Mouse (Mus musculus): ENCODE results near the gene Ilf3. TPM values are rescaled to one million over a fixed set of nuclear protein-coding genes. Genes with fewer than 3 reads are reported as not detected.

Gene Ilf3
- total RNA-seq (2021) (10 to 100 TPM; 27.7 to 29.0 TPM), polyA plus RNA-seq (2012; rRNA removed) (22.6 and 29.0 TPM in 2 replicates)
- long read RNA-seq, partial matches to known transcripts = 3 of 6 reads
- long read RNA-seq, other reads (novel, unspliced or antisense) = 2 of 6 reads

DNA sequence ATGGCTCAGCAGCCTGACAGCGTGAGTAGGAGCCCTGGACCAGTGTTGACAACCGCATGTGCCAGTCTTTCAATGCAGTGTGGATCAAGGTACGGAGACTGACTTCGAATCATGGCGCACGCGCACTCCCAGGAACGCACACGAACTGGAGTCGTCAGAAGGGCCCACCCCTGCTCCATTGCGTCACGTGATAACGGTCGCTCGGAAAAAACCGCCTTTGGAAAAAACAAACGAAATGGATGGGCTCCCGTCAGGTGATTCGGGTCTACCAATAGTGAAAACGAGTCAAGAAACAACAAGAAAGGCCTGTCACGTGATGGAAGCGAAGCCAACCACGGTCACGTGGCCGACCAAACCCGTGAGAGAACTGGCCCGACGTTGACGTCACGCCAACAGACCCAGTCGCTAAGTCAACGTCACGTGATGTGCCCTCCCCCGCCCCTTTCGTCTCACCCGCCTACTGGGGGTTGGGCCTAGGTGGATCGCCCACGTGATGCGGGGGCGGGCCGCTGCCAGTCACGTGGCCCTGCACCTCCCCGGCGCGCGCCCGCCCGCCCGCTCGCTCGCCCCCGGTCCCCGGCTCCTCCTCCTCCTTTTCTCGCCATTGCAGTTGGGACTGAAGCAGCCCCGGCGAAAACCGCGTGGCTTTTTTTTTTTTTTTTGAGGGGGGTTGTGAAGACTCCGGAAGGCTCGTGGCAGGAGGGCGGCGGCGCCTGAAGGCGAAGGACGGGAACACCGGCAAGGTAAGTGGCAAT is at the start of gene Ilf3:
TSS of gene Ilf3 (plus strand) at position 515 of the 755 bp plus-strand sequence.
- Histone ChIP-seq H3K27ac (peak within 1 kb of the TSS; percentile 94), H3K27me3 (ENCODE audit: control insufficient read depth, insufficient read depth, low read length) (no peaks in the 10 kb centered on the region), H3K79me2 (replicated peaks; ENCODE audit: control insufficient read depth, insufficient read depth, low read length) (0 out of 2 replicates have a peak, but pooled peaks cover 2% of the 10 kb centered on the region), H3K4me1 (ENCODE audit: control insufficient read depth, insufficient read depth, low read length) (peaks cover 1% of the 10 kb centered on the region), H3K36me3 (ENCODE audit: control insufficient read depth, insufficient read depth, low read length) (no peaks in the 10 kb centered on the region), H3K4me3 (peak within 1 kb of the TSS; percentile 76), H3K9ac (ENCODE audit: low read depth, low read length) (peak within 1 kb of the TSS; percentile 54)
- TF ChIP-seq CTCF (IDR thresholded peaks at IDR 0.05) = no peak
- TF ChIP-seq POLR2A (IDR thresholded peaks at IDR 0.05; ENCODE audit: insufficient read depth, low read depth, low read length) = peak; percentile 91
- TF ChIP-seq EP300 (IDR thresholded peaks at IDR 0.05; ENCODE audit: insufficient read depth, low read depth, low read length) = peak; percentile 86
- WGBS = 1% methylated on average over 61 of the region's 66 CpGs
- peak; percentile 98 to 100 for DNase-seq
- intact Hi-C loops (cut with DNase I) = loop anchor here (2.0 to 5.0 kb wide), 2 partner anchors 101 to 125 kb away; no protein-coding TSS in a partner anchor

DNA sequence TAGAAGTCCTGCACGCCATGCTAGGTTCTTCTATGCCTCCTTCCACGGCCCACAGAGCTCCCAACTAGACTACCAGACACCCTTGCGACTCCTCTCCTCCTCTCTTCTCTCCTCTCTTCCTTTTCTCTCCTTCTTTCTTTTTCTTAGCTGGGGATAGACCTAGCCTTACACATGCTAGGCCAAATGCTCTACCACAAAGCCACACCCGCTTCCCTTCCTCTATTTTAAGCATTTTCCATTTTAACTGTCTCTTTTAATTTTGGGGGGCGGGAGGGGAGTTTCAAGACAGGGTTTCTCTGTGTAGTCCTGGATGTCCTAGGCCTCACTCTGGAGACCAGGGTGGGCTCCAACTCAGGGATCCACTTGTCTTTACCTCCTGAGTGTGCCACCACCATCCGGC is 48.9 kb upstream of the Ilf3 start:
- no peak overlapping the region for H3K27ac ChIP-seq
- no peak overlapping the region for H3K9ac ChIP-seq (ENCODE audit: low read depth, low read length)
- no peak for DNase-seq
- H3K27me3 ChIP-seq (ENCODE audit: control insufficient read depth, insufficient read depth, low read length) = no peaks in the 10 kb centered on the region
- no peaks in the 10 kb centered on the region for H3K79me2 ChIP-seq (replicated peaks; ENCODE audit: control insufficient read depth, insufficient read depth, low read length)
- H3K36me3 ChIP-seq (ENCODE audit: control insufficient read depth, insufficient read depth, low read length) = no peaks in the 10 kb centered on the region
- intact Hi-C loops (cut with DNase I) = no loop called here
- peaks cover 5% of the 10 kb centered on the region for H3K4me1 ChIP-seq (ENCODE audit: control insufficient read depth, insufficient read depth, low read length)
- TF ChIP-seq CTCF (IDR thresholded peaks at IDR 0.05) = no peak
- no peak for TF ChIP-seq EP300 (IDR thresholded peaks at IDR 0.05; ENCODE audit: insufficient read depth, low read depth, low read length)
- TF ChIP-seq POLR2A (IDR thresholded peaks at IDR 0.05; ENCODE audit: insufficient read depth, low read depth, low read length) = no peak
- H3K4me3 ChIP-seq = no peak overlapping the region
- WGBS = 87% methylated on average over 6 of the region's 6 CpGs

DNA sequence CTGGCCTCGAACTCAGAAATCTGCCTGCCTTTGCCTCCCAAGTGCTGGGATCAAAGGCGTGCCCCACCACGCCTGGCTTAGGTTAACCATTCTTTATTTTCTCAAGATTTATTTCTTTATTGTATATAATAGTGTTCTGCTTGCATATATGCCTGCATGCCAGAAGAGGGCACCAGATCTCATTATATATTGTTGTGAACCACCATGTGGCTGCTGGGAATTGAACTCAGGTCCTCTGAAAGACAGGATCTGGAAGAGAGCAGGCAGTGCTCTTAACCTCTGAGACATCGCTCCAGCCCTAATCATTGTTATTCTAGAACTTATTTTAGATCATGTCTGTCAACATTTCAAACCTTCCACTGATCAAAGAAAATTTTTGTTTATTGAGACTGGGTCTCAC is 48.2 kb upstream of the Ilf3 start:
- TF ChIP-seq CTCF (IDR thresholded peaks at IDR 0.05) (peak; percentile 42), EP300 (IDR thresholded peaks at IDR 0.05; ENCODE audit: insufficient read depth, low read depth, low read length) (no peak)
- Histone ChIP-seq H3K79me2 (replicated peaks; ENCODE audit: control insufficient read depth, insufficient read depth, low read length) (peaks cover 1% of the 10 kb centered on the region; the same call in 1 of the 2 replicates), H3K4me1 (ENCODE audit: control insufficient read depth, insufficient read depth, low read length) (peaks cover 7% of the 10 kb centered on the region), H3K9ac (ENCODE audit: low read depth, low read length) (no peak overlapping the region), H3K4me3 (no peak overlapping the region), H3K27ac (no peak overlapping the region), H3K27me3 (ENCODE audit: control insufficient read depth, insufficient read depth, low read length) (no peaks in the 10 kb centered on the region), H3K36me3 (ENCODE audit: control insufficient read depth, insufficient read depth, low read length) (no peaks in the 10 kb centered on the region)
- intact Hi-C loops (cut with DNase I) = no loop called here
- 96% methylated on average over 4 of the region's 4 CpGs for WGBS
- DNase-seq = no peak

DNA sequence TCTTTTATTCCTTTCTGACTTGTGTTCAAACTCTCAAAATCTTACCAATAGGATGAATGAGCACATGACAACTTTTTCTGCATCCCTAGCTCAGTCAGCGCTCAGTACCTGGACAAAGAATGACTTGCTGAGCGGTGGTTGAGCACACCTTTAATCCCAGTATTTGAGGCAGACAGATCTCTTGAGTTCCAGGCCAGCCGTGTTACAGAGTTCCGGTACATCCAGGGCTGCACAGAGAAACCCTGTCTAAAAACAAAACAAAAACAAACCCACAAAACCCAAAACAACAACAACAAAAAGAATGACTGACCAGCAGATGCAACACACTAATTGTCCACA is 47.4 kb upstream of the Ilf3 start:
- Histone ChIP-seq H3K4me1 (ENCODE audit: control insufficient read depth, insufficient read depth, low read length) (peaks cover 9% of the 10 kb centered on the region), H3K4me3 (peak overlapping the region; percentile 82), H3K79me2 (replicated peaks; ENCODE audit: control insufficient read depth, insufficient read depth, low read length) (peaks cover 3% of the 10 kb centered on the region), H3K36me3 (ENCODE audit: control insufficient read depth, insufficient read depth, low read length) (no peaks in the 10 kb centered on the region), H3K9ac (ENCODE audit: low read depth, low read length) (no peak overlapping the region), H3K27ac (peak overlapping the region; percentile 95), H3K27me3 (ENCODE audit: control insufficient read depth, insufficient read depth, low read length) (no peaks in the 10 kb centered on the region)
- WGBS = 24% methylated on average over 4 of the region's 4 CpGs
- TF ChIP-seq POLR2A (IDR thresholded peaks at IDR 0.05; ENCODE audit: insufficient read depth, low read depth, low read length) (no peak), CTCF (IDR thresholded peaks at IDR 0.05) (no peak), EP300 (IDR thresholded peaks at IDR 0.05; ENCODE audit: insufficient read depth, low read depth, low read length) (no peak)
- DNase-seq = no peak
- intact Hi-C loops (cut with DNase I) = no loop called here

DNA sequence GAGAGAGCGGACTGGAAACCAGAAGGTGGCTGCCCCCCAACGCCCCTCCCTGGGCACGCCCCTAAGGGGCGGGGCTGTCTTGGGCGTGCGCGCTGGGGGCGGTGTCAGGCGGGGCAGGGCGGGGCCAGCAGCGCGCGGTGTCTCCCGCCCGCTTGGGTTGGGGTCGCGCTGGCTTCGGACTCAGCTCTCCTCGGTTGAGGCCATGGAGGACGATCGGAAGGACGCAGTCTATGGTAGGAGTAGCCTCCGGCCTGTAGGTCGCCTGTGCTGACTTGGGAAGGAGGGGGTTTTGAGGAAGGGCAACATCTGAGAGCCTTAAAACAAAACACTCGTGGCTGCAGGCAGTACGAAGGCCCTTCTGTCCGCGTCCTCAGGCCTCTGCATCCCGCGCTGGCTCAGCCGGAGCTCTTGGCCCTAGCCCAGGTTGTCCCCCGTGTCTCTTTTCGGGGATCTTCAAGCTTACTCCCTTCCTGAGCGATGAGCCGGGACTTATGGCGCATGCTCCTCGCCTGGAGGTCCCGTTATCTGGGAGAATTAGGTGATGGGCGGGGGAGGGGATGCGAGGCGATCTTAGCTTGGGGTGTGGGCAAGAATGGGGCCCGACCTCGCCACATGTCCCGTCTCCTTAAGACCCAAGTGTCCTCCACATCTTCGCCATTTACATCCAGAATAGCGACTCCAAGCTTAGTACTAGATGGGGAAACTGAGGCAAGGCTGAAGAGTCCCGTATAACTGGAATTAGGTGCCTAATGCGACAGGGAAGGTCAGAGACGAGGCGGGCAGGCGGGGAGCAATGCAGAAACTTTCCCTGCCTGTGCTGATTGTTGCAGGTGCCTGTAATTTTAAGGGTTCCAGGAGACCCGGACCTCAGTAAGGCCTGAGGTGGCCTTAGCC is 46.8 kb upstream of the Ilf3 start, which contains the start of gene Slc44a2:
TSS of gene Slc44a2 (plus strand) at position 80 of the 894 bp plus-strand sequence.
- peak within 1 kb of the TSS; percentile 74 for H3K9ac ChIP-seq (ENCODE audit: low read depth, low read length)
- intact Hi-C loops (cut with DNase I) = no loop called here
- peaks cover 4% of the 10 kb centered on the region for H3K79me2 ChIP-seq (replicated peaks; ENCODE audit: control insufficient read depth, insufficient read depth, low read length)
- H3K27ac ChIP-seq = peak within 1 kb of the TSS; percentile 95
- TF ChIP-seq EP300 (IDR thresholded peaks at IDR 0.05; ENCODE audit: insufficient read depth, low read depth, low read length) (no peak), POLR2A (IDR thresholded peaks at IDR 0.05; ENCODE audit: insufficient read depth, low read depth, low read length) (peak; percentile 77), CTCF (IDR thresholded peaks at IDR 0.05) (peak; percentile 45)
- DNase-seq = peak; percentile 92 to 97
- peaks cover 9% of the 10 kb centered on the region for H3K4me1 ChIP-seq (ENCODE audit: control insufficient read depth, insufficient read depth, low read length)
- H3K36me3 ChIP-seq (ENCODE audit: control insufficient read depth, insufficient read depth, low read length) = no peaks in the 10 kb centered on the region
- H3K27me3 ChIP-seq (ENCODE audit: control insufficient read depth, insufficient read depth, low read length) = no peaks in the 10 kb centered on the region
- WGBS = under 1% methylated on average over 52 of the region's 52 CpGs
- peak within 1 kb of the TSS; percentile 82 for H3K4me3 ChIP-seq

All from heart, adult 2 months (tissue).